Mouse (Mus musculus): Measurements from ENCODE around the gene Myh14. TPM values are rescaled to one million over a fixed set of nuclear protein-coding genes. Genes with fewer than 3 reads are reported as not detected.

Myh14 gene
- polyA plus RNA-seq, 1 experiment from 2014 or later = 1.9 TPM

DNA sequence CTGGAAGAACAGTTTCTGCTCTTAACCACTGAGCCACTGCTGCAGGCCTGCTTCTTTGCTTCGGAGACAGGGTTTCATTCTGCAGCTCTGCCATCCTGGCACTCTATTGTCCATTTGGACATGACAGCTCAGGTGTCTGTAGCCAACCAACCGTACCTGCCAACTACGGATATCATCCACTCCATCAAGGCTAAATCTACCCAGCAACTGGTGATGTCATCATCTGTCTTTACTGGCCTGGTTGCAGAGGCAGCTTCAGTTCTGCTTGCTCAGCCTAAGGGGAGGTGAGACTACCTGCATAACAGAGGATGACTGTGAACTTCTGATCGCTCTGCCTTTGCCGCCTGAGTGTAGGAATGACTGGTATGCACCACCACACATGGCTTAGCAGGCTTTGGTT is 1.6 kb upstream of the Myh14 start:
- WGBS = 67% methylated on average over 5 of the region's 5 CpGs
- Histone ChIP-seq H3K27ac (replicated peaks in 1 of 2; ENCODE audit: control insufficient read depth in 1 of 2, insufficient read depth in 1 of 2, low read depth in 2 of 2, low read length in 2 of 2) (no peak overlapping the region), H3K9me3 (ENCODE audit: control insufficient read depth, low read length) (0 out of 2 replicates have a peak, but pooled peaks cover 3% of the 10 kb centered on the region), H3K4me2 (ENCODE audit: low read length) (no peak overlapping the region), H3K27me3 (ENCODE audit: control insufficient read depth, insufficient read depth, low read length) (peaks cover 27% of the 10 kb centered on the region), H3K36me3 (ENCODE audit: control insufficient read depth, insufficient read depth, low read length) (no peaks in the 10 kb centered on the region), H3K9ac (ENCODE audit: low read length) (no peak overlapping the region), H3K4me1 (ENCODE audit: control insufficient read depth in 2 of 2, insufficient read depth in 2 of 2, low read length in 2 of 2) (peaks cover 0 to 5% of the 10 kb centered on the region in 2 experiments; a peak in 2 of 4 replicates), H3K4me3 (ENCODE audit: control insufficient read depth in 1 of 2, insufficient read depth in 1 of 2, low read depth in 1 of 2, low read length in 2 of 2) (no peak overlapping the region)
- ATAC-seq (ENCODE audit: insufficient number of reproducible peaks, insufficient read depth, low FRiP score, low read depth) = no peak

DNA sequence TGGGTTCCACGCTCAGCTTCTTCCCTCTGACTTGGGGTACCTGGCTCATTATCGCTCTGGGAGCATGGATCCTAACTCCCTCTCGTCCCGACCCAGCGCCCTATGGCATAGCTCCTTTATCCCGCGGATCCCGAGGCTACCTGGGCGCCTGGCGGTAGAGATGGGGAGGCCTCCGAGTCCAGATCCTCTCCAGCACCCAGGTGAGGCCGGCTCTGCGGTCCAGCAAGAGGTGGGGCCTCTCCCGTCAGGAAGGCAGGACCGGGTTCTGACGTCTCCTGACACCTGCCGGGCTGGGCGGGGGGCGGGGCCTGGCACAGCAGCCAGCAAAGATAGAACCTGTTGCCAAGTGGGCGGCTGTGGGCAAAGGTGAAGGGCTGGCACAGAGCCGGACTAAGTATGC is 1.5 kb downstream of the Myh14 start:
- Histone ChIP-seq H3K4me1 (ENCODE audit: control insufficient read depth in 2 of 2, insufficient read depth in 2 of 2, low read length in 2 of 2) (peaks cover 0 to 5% of the 10 kb centered on the region in 2 experiments; a peak in 2 of 4 replicates), H3K36me3 (ENCODE audit: control insufficient read depth, insufficient read depth, low read length) (no peaks in the 10 kb centered on the region), H3K4me3 (ENCODE audit: control insufficient read depth in 1 of 2, insufficient read depth in 1 of 2, low read depth in 1 of 2, low read length in 2 of 2) (no peak overlapping the region), H3K9ac (ENCODE audit: low read length) (no peak overlapping the region), H3K4me2 (ENCODE audit: low read length) (no peak overlapping the region), H3K9me3 (ENCODE audit: control insufficient read depth, low read length) (peaks cover 3% of the 10 kb centered on the region; the same call in 1 of the 2 replicates), H3K27me3 (ENCODE audit: control insufficient read depth, insufficient read depth, low read length) (peaks cover 27% of the 10 kb centered on the region), H3K27ac (replicated peaks in 1 of 2; ENCODE audit: control insufficient read depth in 1 of 2, insufficient read depth in 1 of 2, low read depth in 2 of 2, low read length in 2 of 2) (no peak overlapping the region)
- ATAC-seq (ENCODE audit: insufficient number of reproducible peaks, insufficient read depth, low FRiP score, low read depth) = no peak
- whole genome bisulfite sequencing = 18% methylated on average over 21 of the region's 21 CpGs

DNA sequence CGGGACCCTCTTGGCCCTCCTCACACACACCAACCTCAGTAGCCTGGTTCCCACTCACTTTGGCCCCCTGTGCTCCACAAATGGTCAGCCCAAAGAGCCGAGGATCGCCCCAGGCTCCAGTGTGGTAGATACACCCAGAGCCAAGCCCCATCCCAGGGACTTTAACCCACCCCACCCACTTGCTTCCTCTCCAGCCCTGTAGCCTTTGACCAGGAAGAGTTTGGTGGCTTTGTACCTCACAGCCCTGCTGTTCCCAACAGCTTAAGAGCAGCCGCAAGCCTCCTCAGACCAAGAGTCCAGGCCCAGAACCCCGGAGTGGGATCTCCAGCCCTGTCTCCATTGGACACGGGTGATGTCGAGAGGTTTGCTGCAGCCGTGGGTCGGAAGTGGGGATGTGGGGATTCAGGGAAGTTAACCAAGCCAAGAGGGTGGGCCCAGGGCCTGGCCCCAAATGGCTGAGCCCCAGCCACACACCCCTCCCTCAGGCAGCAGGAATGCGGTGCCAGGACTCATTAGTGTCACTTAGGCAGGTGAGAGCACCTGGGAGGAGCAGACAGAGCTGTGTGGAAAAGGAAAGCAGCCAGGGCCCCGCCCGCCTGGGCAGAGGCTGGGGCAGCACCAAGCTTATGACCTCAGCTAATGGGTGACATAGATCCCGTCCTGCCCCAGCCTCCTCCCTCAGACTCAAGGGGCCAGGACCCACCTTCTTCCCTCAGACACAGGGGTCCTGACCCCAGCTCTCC is 2.5 kb downstream of the Myh14 start:
- Histone ChIP-seq H3K4me1 (ENCODE audit: control insufficient read depth in 2 of 2, insufficient read depth in 2 of 2, low read length in 2 of 2) (peaks cover 0 to 5% of the 10 kb centered on the region in 2 experiments; a peak in 2 of 4 replicates), H3K27ac (replicated peaks in 1 of 2; ENCODE audit: control insufficient read depth in 1 of 2, insufficient read depth in 1 of 2, low read depth in 2 of 2, low read length in 2 of 2) (no peak overlapping the region), H3K4me3 (ENCODE audit: control insufficient read depth in 1 of 2, insufficient read depth in 1 of 2, low read depth in 1 of 2, low read length in 2 of 2) (no peak overlapping the region), H3K36me3 (ENCODE audit: control insufficient read depth, insufficient read depth, low read length) (no peaks in the 10 kb centered on the region), H3K4me2 (ENCODE audit: low read length) (no peak overlapping the region), H3K9me3 (ENCODE audit: control insufficient read depth, low read length) (peaks cover 3% of the 10 kb centered on the region; the same call in 1 of the 2 replicates), H3K27me3 (ENCODE audit: control insufficient read depth, insufficient read depth, low read length) (peaks cover 27% of the 10 kb centered on the region), H3K9ac (ENCODE audit: low read length) (no peak overlapping the region)
- WGBS = 53% methylated on average over 13 of the region's 13 CpGs
- no peak for ATAC-seq (ENCODE audit: insufficient number of reproducible peaks, insufficient read depth, low FRiP score, low read depth)

DNA sequence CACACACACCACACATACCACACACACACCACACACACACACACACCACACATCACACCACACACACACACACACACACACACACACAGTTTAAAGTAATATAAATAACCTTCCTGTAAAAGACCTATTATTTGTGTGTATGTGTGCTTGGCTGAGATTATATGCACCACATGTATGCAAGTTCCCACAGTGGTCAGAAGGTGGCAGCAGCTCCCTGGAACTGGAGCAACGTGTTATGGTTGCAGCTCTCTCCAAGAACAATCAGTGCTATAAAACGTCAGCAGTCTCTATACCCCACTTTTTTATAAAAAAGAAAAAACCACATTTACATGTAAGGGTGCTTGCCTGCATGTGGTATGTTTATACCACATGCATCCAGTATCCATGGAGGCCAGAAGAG is 4.2 kb downstream of the Myh14 start:
- Histone ChIP-seq H3K9ac (ENCODE audit: low read length) (no peak overlapping the region), H3K36me3 (ENCODE audit: control insufficient read depth, insufficient read depth, low read length) (no peaks in the 10 kb centered on the region), H3K27ac (replicated peaks in 1 of 2; ENCODE audit: control insufficient read depth in 1 of 2, insufficient read depth in 1 of 2, low read depth in 2 of 2, low read length in 2 of 2) (no peak overlapping the region), H3K27me3 (ENCODE audit: control insufficient read depth, insufficient read depth, low read length) (peaks cover 27% of the 10 kb centered on the region), H3K4me3 (ENCODE audit: control insufficient read depth in 1 of 2, insufficient read depth in 1 of 2, low read depth in 1 of 2, low read length in 2 of 2) (no peak overlapping the region), H3K4me1 (ENCODE audit: control insufficient read depth in 2 of 2, insufficient read depth in 2 of 2, low read length in 2 of 2) (peaks cover 0 to 5% of the 10 kb centered on the region in 2 experiments; a peak in 2 of 4 replicates), H3K9me3 (ENCODE audit: control insufficient read depth, low read length) (peaks cover 3% of the 10 kb centered on the region; the same call in 1 of the 2 replicates), H3K4me2 (ENCODE audit: low read length) (no peak overlapping the region)
- no peak for ATAC-seq (ENCODE audit: insufficient number of reproducible peaks, insufficient read depth, low FRiP score, low read depth)
- WGBS = 78% methylated on average over 2 of the region's 2 CpGs

DNA sequence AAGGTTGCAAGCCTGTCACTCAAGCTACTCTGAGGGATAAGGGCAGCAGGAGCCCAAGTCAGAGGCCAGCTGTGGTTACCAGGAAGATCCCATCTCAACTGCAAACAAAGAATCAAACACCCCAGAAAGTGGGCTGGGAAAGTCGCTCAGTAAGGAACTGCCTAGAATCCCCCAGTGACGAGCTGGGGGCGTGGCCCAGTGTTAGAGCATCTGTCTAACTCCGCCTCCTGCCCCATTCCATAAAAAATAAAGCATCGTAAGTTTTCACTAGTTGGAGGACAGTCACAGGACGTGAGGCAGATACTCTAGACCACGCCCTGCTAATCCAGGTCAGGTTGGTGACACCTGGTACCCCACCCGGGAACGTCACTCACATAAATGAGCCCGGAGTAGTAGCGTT is 5.9 kb downstream of the Myh14 start:
- no peak for ATAC-seq (ENCODE audit: insufficient number of reproducible peaks, insufficient read depth, low FRiP score, low read depth)
- Histone ChIP-seq H3K4me1 (ENCODE audit: control insufficient read depth in 2 of 2, insufficient read depth in 2 of 2, low read length in 2 of 2) (no peaks in the 10 kb centered on the region), H3K27me3 (ENCODE audit: control insufficient read depth, insufficient read depth, low read length) (peaks cover 15% of the 10 kb centered on the region), H3K9me3 (ENCODE audit: control insufficient read depth, low read length) (peaks cover 3% of the 10 kb centered on the region; the same call in 1 of the 2 replicates), H3K9ac (ENCODE audit: low read length) (no peak overlapping the region), H3K27ac (replicated peaks in 1 of 2; ENCODE audit: control insufficient read depth in 1 of 2, insufficient read depth in 1 of 2, low read depth in 2 of 2, low read length in 2 of 2) (no peak overlapping the region), H3K4me2 (ENCODE audit: low read length) (no peak overlapping the region), H3K4me3 (ENCODE audit: control insufficient read depth in 1 of 2, insufficient read depth in 1 of 2, low read depth in 1 of 2, low read length in 2 of 2) (no peak overlapping the region), H3K36me3 (ENCODE audit: control insufficient read depth, insufficient read depth, low read length) (no peaks in the 10 kb centered on the region)
- WGBS = 25% methylated on average over 11 of the region's 11 CpGs

DNA sequence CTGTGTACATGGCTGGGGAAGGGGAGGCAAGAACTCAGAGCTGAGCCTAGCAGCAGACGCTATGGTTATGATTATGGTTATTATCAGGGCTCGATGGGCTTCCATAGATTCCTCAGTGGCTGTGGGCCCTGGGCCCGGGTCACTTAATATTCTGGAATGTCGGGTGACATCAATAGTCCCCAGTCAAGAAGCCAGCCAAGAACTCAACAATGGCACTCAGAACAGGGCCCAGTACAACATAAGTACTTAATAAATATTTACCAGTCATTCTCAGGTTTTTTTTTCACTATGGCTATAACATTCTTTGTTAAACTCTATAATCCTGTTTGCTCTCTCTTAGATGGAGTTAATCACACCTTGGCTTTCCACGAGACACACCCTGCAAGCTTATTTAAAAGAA is 7.1 kb downstream of the Myh14 start:
- H3K27ac ChIP-seq (replicated peaks in 1 of 2; ENCODE audit: control insufficient read depth in 1 of 2, insufficient read depth in 1 of 2, low read depth in 2 of 2, low read length in 2 of 2) = no peak overlapping the region
- H3K4me2 ChIP-seq (ENCODE audit: low read length) = no peak overlapping the region
- no peak overlapping the region for H3K4me3 ChIP-seq (ENCODE audit: control insufficient read depth in 1 of 2, insufficient read depth in 1 of 2, low read depth in 1 of 2, low read length in 2 of 2)
- no peaks in the 10 kb centered on the region for H3K36me3 ChIP-seq (ENCODE audit: control insufficient read depth, insufficient read depth, low read length)
- no peak for ATAC-seq (ENCODE audit: insufficient number of reproducible peaks, insufficient read depth, low FRiP score, low read depth)
- H3K27me3 ChIP-seq (ENCODE audit: control insufficient read depth, insufficient read depth, low read length) = peaks cover 5% of the 10 kb centered on the region; the same call in 1 of the 2 replicates
- 67% methylated on average over 5 of the region's 5 CpGs for WGBS
- peaks cover 3% of the 10 kb centered on the region; the same call in 1 of the 2 replicates for H3K9me3 ChIP-seq (ENCODE audit: control insufficient read depth, low read length)
- H3K4me1 ChIP-seq (ENCODE audit: control insufficient read depth in 2 of 2, insufficient read depth in 2 of 2, low read length in 2 of 2) = no peaks in the 10 kb centered on the region
- no peak overlapping the region for H3K9ac ChIP-seq (ENCODE audit: low read length)

DNA sequence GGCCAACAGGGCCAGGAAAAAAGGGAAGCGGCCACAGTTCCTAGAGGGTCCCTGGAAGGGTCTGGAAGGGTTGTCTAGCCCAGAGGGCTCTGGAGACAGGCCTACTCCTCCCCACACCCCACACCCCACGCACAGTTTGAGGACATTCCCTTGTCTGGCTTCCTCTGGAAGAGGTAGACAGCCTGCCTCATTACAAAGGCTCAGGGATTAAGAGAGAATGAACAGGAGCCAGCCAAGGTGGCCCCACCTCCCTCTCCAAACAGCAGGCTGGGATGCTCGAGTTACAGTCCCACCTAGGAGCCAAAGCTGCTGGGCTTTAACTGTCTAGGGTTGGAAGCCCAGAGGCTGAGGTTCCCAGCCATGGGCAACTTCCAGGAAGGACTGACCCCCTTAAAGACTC is 8.1 kb downstream of the Myh14 start:
- no peak overlapping the region for H3K27ac ChIP-seq (replicated peaks in 1 of 2; ENCODE audit: control insufficient read depth in 1 of 2, insufficient read depth in 1 of 2, low read depth in 2 of 2, low read length in 2 of 2)

More for the DNA sequence above, 8.1 kb downstream of the Myh14 start:
- H3K9me3 ChIP-seq (ENCODE audit: control insufficient read depth, low read length) = peaks cover 3% of the 10 kb centered on the region; the same call in 1 of the 2 replicates
- H3K4me1 ChIP-seq (ENCODE audit: control insufficient read depth in 2 of 2, insufficient read depth in 2 of 2, low read length in 2 of 2) = no peaks in the 10 kb centered on the region
- H3K4me3 ChIP-seq (ENCODE audit: control insufficient read depth in 1 of 2, insufficient read depth in 1 of 2, low read depth in 1 of 2, low read length in 2 of 2) = no peak overlapping the region
- ATAC-seq (ENCODE audit: insufficient number of reproducible peaks, insufficient read depth, low FRiP score, low read depth) = no peak
- H3K9ac ChIP-seq (ENCODE audit: low read length) = no peak overlapping the region
- no peaks in the 10 kb centered on the region for H3K27me3 ChIP-seq (ENCODE audit: control insufficient read depth, insufficient read depth, low read length)
- H3K36me3 ChIP-seq (ENCODE audit: control insufficient read depth, insufficient read depth, low read length) = no peaks in the 10 kb centered on the region
- 5% methylated on average over 3 of the region's 3 CpGs for WGBS
- H3K4me2 ChIP-seq (ENCODE audit: low read length) = no peak overlapping the region

Data from heart, embryonic 14.5 days (tissue).